Mouse (Mus musculus): ENCODE data around the gene Abhd14a. TPM values are rescaled to one million over a fixed set of nuclear protein-coding genes. Genes with fewer than 3 reads are reported as not detected.

Gene Abhd14a
- total RNA-seq, 2 experiments from 2014 or later, result 40.6 to 44.0 TPM

- DNase-seq (ENCODE audit: low spot score in 2 of 2), result no peak
- intact Hi-C loops (cut with DNase I), result loop anchor here (1.0 to 10.0 kb wide), 3 partner anchors 115 to 206 kb away; no protein-coding TSS in a partner anchor
These were observed 26.2 kb downstream of the Abhd14a start for GRCm38 (mm10) chr9:106421033-106421864.

- DNase-seq (ENCODE audit: low spot score in 2 of 2), result no peak
- intact Hi-C loops (cut with DNase I), result loop anchor here (1.0 to 10.0 kb wide), 3 partner anchors 114 to 206 kb away; no protein-coding TSS in a partner anchor
These were observed 26.9 kb downstream of the Abhd14a start for GRCm38 (mm10) chr9:106420608-106421007.

GRCm38 (mm10) chr9:106417841-106418625, 29.4 kb downstream of the Abhd14a start:
- DNase-seq (ENCODE audit: low spot score in 2 of 2), result peak; percentile 93 to 99
- intact Hi-C loops (cut with DNase I), result loop anchor here (1.0 to 2.0 kb wide), 4 partner anchors 48 to 128 kb away; no protein-coding TSS in a partner anchor

GRCm38 (mm10) chr9:106416826-106417225, 30.7 kb downstream of the Abhd14a start:
- peak in 1 of 2 experiments; percentile 78 for DNase-seq (ENCODE audit: low spot score in 2 of 2)
- intact Hi-C loops (cut with DNase I), result no loop called here

GRCm38 (mm10) chr9:106413606-106414005, 33.9 kb downstream of the Abhd14a start:
- intact Hi-C loops (cut with DNase I), result no loop called here
- no peak for DNase-seq (ENCODE audit: low spot score in 2 of 2)

- DNase-seq (ENCODE audit: low spot score in 2 of 2), result no peak
- intact Hi-C loops (cut with DNase I), result no loop called here
These were observed 35.3 kb downstream of the Abhd14a start for GRCm38 (mm10) chr9:106412210-106412609.

- intact Hi-C loops (cut with DNase I), result no loop called here
- DNase-seq (ENCODE audit: low spot score in 2 of 2), result no peak
These were observed 35.7 kb downstream of the Abhd14a start for GRCm38 (mm10) chr9:106411729-106412128.

GRCm38 (mm10) chr9:106411091-106411594, 36.3 kb downstream of the Abhd14a start:
- intact Hi-C loops (cut with DNase I), result no loop called here
- DNase-seq (ENCODE audit: low spot score in 2 of 2), result peak; percentile 50 to 86

GRCm38 (mm10) chr9:106410086-106410650, 37.3 kb downstream of the Abhd14a start:
- intact Hi-C loops (cut with DNase I), result no loop called here
- DNase-seq (ENCODE audit: low spot score in 2 of 2), result no peak

GRCm38 (mm10) chr9:106409096-106409495, 38.4 kb downstream of the Abhd14a start:
- DNase-seq (ENCODE audit: low spot score in 2 of 2), result no peak
- intact Hi-C loops (cut with DNase I), result no loop called here

- peak in 1 of 2 experiments; percentile 78 for DNase-seq (ENCODE audit: low spot score in 2 of 2)
- intact Hi-C loops (cut with DNase I), result loop anchor here (1.0 kb wide), 1 partner anchor 106 kb away; no protein-coding TSS in a partner anchor
These were observed 40.9 kb downstream of the Abhd14a start for GRCm38 (mm10) chr9:106406443-106407078.

- intact Hi-C loops (cut with DNase I), result no loop called here
- DNase-seq (ENCODE audit: low spot score in 2 of 2), result no peak
These were observed 42.2 kb downstream of the Abhd14a start for GRCm38 (mm10) chr9:106405275-106405674.

- DNase-seq (ENCODE audit: low spot score in 2 of 2), result peak; percentile 46 to 88
- intact Hi-C loops (cut with DNase I), result loop anchor here (2.0 kb wide), 1 partner anchor 30 kb away; no protein-coding TSS in a partner anchor
These were observed 44.7 kb downstream of the Abhd14a start for GRCm38 (mm10) chr9:106402607-106403375.

GRCm38 (mm10) chr9:106402149-106402548, 45.3 kb downstream of the Abhd14a start:
- intact Hi-C loops (cut with DNase I), result loop anchor here (2.0 kb wide), 1 partner anchor 29 kb away; no protein-coding TSS in a partner anchor
- no peak for DNase-seq (ENCODE audit: low spot score in 2 of 2)

GRCm38 (mm10) chr9:106399808-106400207, 47.7 kb downstream of the Abhd14a start:
- intact Hi-C loops (cut with DNase I), result no loop called here

GRCm38 (mm10) chr9:106398667-106399311, 48.7 kb downstream of the Abhd14a start:
- intact Hi-C loops (cut with DNase I), result no loop called here
- no peak for DNase-seq (ENCODE audit: low spot score in 2 of 2)

More at GRCm38 (mm10) chr9:106399808-106400207, 47.7 kb downstream of the Abhd14a start:
- no peak for DNase-seq (ENCODE audit: low spot score in 2 of 2)

GRCm38 (mm10) chr9:106397733-106398132, 49.7 kb downstream of the Abhd14a start:
- intact Hi-C loops (cut with DNase I), result no loop called here

More at GRCm38 (mm10) chr9:106397733-106398132, 49.7 kb downstream of the Abhd14a start:
- DNase-seq (ENCODE audit: low spot score in 2 of 2), result no peak

Data from left cerebral cortex, postnatal 25 days (tissue).